Mouse (Mus musculus) lung, embryonic 15.5 days (tissue): ENCODE results near the gene Ttc37. TPM values are rescaled to one million over a fixed set of nuclear protein-coding genes. Genes with fewer than 3 reads are reported as not detected.

ENCODE experiments used
- ATAC-seq: fragments of 200-750 bp; cut with Nextera tagmentation; 2 replicates; pipeline ENCODE4 v1.8.0; 2017; ENCODE audit warnings: moderate number of reproducible peaks, borderline replicate concordance; ENCODE audit not compliant: low FRiP score, low TSS enrichment; ENCODE audit errors: extremely low read depth
- H3K27ac ChIP-seq: fragments of 300-500 bp; sonication (generic); 2 replicates; pipeline ENCODE4 v1.5.1; 2015; ENCODE audit warnings: moderate library complexity, mild to moderate bottlenecking, inconsistent platforms
- H3K27me3 ChIP-seq: fragments of 300-500 bp; sonication (generic); 2 replicates; pipeline ENCODE4 v1.6.1; 2015; ENCODE audit warnings: inconsistent platforms
- H3K36me3 ChIP-seq: fragments of 300-500 bp; sonication (generic); 2 replicates; pipeline ENCODE4 v1.6.1; 2015; ENCODE audit warnings: inconsistent platforms
- H3K4me1 ChIP-seq: fragments of 300-500 bp; sonication (generic); 2 replicates; pipeline ENCODE4 v1.6.1; 2015; ENCODE audit warnings: inconsistent platforms
- H3K4me2 ChIP-seq: fragments of 300-500 bp; sonication (generic); 2 replicates; pipeline ENCODE4 v1.6.1; 2015; ENCODE audit warnings: inconsistent platforms, mild to moderate bottlenecking, moderate library complexity
- H3K4me3 ChIP-seq: fragments of 300-500 bp; sonication (generic); 2 replicates; pipeline ENCODE4 v1.5.1; 2015; ENCODE audit warnings: mild to moderate bottlenecking, inconsistent platforms
- H3K9ac ChIP-seq: fragments of 300-500 bp; sonication (generic); 2 replicates; pipeline ENCODE4 v1.6.1; 2015; ENCODE audit warnings: inconsistent platforms
- H3K9me3 ChIP-seq: fragments of 300-500 bp; sonication (generic); 2 replicates; pipeline ENCODE4 v1.6.1; 2016; ENCODE audit warnings: inconsistent platforms
- WGBS: fragments of 180-500 bp; shearing (Covaris S2); methylation state at CpG from one replicate; pipeline ENCODE4 v1.1.7; 2015; 5-methylcytosine and 5-hydroxymethylcytosine counted together
- polyA plus RNA-seq: library from polyadenylated mRNA; unstranded; fragments of >200 nt; fragmentation: Nextera tagmentation; extraction: Ambion mirVana; gene quantifications from 2 replicates; pipeline ENCODE4 v1.2.1, GENCODE M21; 2015

The Ttc37 gene
- 11.2 and 11.5 TPM in 2 replicates for polyA plus RNA-seq

DNA sequence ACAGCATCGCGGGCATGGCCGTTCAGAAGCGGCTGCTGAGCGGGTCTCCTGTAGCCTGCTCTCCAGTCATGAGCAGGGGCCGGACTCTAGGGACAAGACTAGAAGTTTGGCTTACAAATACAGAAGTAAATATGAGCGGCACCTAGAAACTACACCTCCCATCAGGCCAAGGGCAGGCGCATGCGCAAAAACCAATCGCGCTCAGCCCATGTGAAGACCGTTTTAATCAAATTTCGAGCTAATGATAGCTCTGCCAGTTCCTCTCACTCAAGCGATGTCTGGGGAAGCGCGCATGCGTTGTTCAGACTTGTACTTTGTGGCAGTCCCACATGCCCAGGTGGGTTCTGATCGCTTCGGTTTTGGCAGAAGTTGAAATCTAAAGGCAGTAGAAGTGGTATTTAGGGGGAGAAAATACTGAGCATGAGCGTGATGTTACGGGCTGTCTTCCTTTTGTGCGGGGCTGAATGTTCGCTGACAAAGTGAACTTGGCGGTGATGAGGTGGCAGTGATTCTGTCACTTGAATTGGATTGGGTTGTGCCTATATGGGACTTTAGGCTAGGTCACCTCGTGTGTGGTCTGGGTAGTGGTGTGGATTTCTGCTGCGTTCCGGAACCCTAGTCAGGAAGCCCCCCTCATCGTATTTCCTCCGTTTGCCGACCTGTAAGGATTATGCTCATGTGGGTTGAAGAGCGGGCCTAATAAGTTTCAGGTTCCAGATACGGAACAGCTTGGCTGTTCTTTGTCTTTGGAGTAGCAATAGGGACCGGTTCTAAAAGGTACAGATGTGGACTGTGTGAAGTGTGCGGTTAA, at the start of gene Ttc37, which contains the start of gene Arsk:
Gene Ttc37, plus strand, starts transcription at position 242 of the 811 bp plus-strand sequence.
Gene Arsk, minus strand, starts transcription at position 168 of the 811 bp plus-strand sequence.
- H3K9ac ChIP-seq = peak within 1 kb of the TSS; percentile 49
- no peaks in the 10 kb centered on the region for H3K27me3 ChIP-seq
- no peaks in the 10 kb centered on the region for H3K9me3 ChIP-seq
- peaks cover 7% of the 10 kb centered on the region; the same call in 1 of the 2 replicates for H3K4me1 ChIP-seq
- H3K27ac ChIP-seq = peak within 1 kb of the TSS; percentile 65
- WGBS = under 1% methylated on average over 34 of the region's 34 CpGs
- H3K4me2 ChIP-seq = peak within 1 kb of the TSS; percentile 55
- peak; percentile 97 for ATAC-seq
- H3K36me3 ChIP-seq = peaks cover 4% of the 10 kb centered on the region; the same call in 1 of the 2 replicates
- peak within 1 kb of the TSS; percentile 59 for H3K4me3 ChIP-seq

DNA sequence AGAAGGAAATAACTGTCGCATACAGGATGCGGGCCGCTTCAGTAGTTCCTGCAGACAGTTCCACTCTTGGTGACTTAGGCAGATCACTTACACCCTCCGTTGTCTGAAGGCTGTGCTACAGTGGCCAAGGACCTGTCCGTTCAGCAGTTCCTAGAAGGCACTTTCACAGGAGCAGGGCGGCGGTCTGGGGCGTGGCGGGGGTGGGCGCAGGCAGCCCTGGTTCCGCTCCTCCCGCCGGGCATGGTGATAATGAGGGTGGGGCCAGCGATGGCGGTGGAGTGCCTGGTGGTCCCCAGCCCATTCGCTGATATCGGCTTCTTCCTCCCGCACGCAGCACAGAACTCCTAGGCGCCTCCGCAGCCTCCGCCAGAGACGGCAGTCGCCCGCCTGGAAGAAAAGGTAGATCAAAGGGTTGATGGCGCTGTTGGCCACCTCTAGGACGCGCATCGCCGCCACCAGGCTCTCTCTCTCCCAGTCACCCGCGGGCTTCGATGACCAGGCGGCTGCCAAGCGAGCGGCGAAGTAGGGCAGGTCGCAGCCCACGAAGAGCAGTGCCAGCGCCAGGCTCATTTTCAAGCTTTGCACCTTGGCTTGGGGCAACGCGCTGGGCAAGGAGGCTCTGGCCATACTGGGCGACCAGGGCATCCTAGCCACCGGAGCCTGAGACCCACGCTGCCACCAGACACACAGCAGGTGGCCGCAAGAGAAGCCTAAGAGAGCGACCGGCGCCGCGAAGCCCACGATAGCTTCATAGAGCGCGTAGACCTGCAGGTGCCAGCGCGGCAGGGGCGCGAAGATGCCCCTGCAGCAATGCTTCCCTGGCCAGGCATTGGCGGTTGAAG, 42.9 kb upstream of the Ttc37 start:
- 0 out of 2 replicates have a peak overlapping the region, but pooled peaks have one; percentile 23 for H3K9ac ChIP-seq
- peak overlapping the region; percentile 46 for H3K4me3 ChIP-seq
- no peak overlapping the region for H3K27ac ChIP-seq
- peaks cover 16% of the 10 kb centered on the region for H3K4me1 ChIP-seq
- H3K9me3 ChIP-seq = no peaks in the 10 kb centered on the region
- ATAC-seq = peak; percentile 59; the same call in 1 of the 2 replicates
- H3K36me3 ChIP-seq = no peaks in the 10 kb centered on the region
- peak overlapping the region; percentile 96 for H3K4me2 ChIP-seq
- peaks cover 55% of the 10 kb centered on the region for H3K27me3 ChIP-seq
- under 1% methylated on average over 58 of the region's 59 CpGs for WGBS

DNA sequence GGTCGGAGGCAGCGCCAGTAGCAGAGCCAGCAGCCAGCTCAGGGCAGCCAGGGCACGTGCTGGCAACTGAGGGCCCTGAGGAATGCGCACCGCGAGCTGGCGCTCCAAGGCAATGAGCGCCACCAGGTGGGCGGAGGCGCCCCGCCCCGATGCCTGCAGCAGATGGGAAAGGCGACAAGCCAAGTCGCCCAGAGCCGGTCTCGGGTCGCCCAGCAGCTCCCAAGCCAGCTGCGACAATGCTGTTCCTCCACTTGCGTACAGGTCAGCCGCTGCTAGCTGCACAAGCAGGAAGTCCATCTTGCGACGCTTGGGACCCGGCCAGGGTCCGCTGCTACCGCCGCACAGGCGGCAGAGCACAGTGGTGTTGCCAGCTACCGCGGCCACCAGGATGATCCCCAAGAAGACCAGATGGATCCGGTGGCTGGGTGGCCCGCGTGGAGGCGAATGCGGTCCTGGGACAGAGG, 42.2 kb upstream of the Ttc37 start:
- H3K27me3 ChIP-seq = peaks cover 55% of the 10 kb centered on the region
- peak overlapping the region; percentile 96 for H3K4me2 ChIP-seq
- H3K9me3 ChIP-seq = no peaks in the 10 kb centered on the region
- H3K4me3 ChIP-seq = peak overlapping the region; percentile 46
- no peaks in the 10 kb centered on the region for H3K36me3 ChIP-seq
- H3K27ac ChIP-seq = no peak overlapping the region
- WGBS = 1% methylated on average over 34 of the region's 34 CpGs
- peak overlapping the region; percentile 23 for H3K9ac ChIP-seq
- peak; percentile 81; the same call in 1 of the 2 replicates for ATAC-seq
- H3K4me1 ChIP-seq = peaks cover 16% of the 10 kb centered on the region

DNA sequence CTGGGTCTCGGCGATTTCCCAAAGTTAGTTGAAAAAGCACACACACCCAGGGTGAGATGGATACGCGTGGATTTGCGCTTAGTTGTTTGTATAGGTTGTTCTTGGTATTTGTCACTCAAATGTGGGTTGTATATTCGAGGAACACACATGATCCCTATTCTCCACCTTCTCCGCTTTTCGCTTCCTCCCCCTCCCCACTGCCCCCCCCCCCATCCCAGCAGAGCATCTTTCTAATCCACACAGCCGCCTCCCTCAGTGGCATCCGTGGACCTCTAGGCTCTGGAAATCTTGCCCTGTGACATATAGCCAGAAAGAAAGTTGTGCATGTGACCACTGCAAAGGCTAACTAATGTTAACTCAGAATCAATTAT, 41.7 kb upstream of the Ttc37 start, which contains the start of gene Gpr150:
Gene Gpr150, minus strand, starts transcription at position 101 of the 371 bp plus-strand sequence.
- Histone ChIP-seq H3K4me2 (peak within 1 kb of the TSS; percentile 96), H3K9me3 (no peaks in the 10 kb centered on the region), H3K36me3 (no peaks in the 10 kb centered on the region), H3K4me3 (peak within 1 kb of the TSS; percentile 46), H3K27me3 (peaks cover 55% of the 10 kb centered on the region), H3K27ac (no peak within 1 kb of the TSS), H3K4me1 (peaks cover 16% of the 10 kb centered on the region), H3K9ac (peak within 1 kb of the TSS; percentile 23)
- ATAC-seq = no peak
- 8% methylated on average over 10 of the region's 10 CpGs for WGBS

DNA sequence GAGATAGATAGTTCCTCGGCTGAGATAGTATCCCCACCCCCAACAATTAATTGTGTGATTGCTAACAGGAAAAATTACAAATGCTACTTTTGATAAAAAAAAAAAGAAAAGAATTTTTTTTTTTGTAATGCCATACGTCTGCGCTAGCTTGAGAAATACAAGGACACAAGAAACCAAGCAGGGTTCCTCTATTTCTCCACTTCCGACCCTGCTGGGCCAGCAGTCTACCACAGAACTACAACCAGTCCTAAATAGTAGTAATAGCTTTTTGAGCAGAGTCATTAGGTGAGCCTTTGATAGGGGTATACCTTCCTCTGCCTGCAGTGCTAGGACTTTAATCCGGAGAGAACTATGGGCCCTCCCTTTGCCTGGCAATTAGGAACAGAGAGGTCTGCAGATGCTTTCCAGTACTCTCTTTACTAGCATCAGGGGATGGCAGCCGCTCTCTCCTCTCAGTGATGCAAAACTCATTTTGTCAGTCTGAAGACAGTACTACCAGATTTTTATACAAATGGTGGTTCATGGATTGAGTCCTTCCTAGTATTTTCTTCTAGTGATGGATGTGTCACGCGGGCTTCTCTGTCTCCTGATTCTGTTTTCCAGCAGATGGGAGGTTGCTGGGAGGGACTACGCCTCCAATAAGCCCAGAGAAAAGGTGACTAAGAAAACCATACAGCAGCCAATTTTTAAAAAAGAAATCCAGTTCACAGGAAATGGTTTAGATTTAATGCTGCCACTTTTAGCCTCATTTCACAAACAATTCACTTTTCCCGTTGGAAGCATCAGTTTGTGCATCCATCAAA, 41.1 kb upstream of the Ttc37 start:
- H3K9ac ChIP-seq = no peak overlapping the region
- H3K4me1 ChIP-seq = peaks cover 16% of the 10 kb centered on the region
- H3K4me2 ChIP-seq = no peak overlapping the region; the same call in 1 of the 2 replicates
- H3K36me3 ChIP-seq = no peaks in the 10 kb centered on the region
- 60% methylated on average over 10 of the region's 10 CpGs for WGBS
- H3K27ac ChIP-seq = no peak overlapping the region
- peaks cover 55% of the 10 kb centered on the region for H3K27me3 ChIP-seq
- no peak for ATAC-seq
- no peak overlapping the region for H3K4me3 ChIP-seq
- no peaks in the 10 kb centered on the region for H3K9me3 ChIP-seq

DNA sequence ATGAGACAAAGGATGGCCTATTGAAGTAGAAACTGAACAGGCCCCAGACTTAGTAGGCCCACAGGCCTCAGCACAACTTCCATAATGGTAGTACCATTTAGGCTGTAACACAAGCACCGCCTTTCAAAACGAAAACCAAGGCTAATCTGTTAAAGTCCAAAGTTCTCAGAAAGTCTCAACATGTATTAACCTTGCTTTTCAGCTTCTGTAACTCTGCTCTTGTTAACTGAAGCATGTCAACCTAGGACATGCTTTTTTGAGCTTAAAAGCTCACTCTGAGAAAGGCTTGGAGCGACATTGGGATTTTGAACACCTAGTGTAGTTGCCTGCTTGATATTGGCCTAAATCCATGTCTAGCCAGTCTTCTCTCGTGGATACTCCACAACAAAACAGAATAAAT, 38.9 kb upstream of the Ttc37 start:
- Histone ChIP-seq H3K4me3 (no peak overlapping the region), H3K36me3 (no peaks in the 10 kb centered on the region), H3K27ac (no peak overlapping the region), H3K9me3 (no peaks in the 10 kb centered on the region), H3K4me1 (peaks cover 16% of the 10 kb centered on the region), H3K27me3 (peaks cover 37% of the 10 kb centered on the region), H3K4me2 (no peak overlapping the region), H3K9ac (no peak overlapping the region)
- WGBS = 90% methylated on average over 4 of the region's 4 CpGs
- no peak for ATAC-seq

DNA sequence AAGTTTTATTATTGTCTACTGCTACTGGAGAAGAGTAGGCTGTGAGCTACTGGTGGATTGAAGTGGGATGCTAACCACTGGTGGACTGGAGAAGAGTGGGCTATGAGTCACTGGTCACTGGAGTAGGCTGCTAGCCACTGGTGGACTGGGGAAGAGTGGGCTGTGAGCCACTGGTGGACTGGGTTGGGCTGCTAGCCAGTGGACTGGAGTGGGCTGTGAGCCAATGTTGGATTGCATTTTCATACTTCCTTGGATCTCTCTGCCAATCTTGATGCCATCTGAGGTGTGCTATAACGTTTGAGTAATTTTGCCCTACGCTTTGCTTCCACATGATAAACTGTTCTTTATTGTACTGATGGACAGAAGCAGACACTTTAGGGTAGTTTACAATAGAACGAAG, 36.4 kb upstream of the Ttc37 start:
- Histone ChIP-seq H3K4me1 (no peaks in the 10 kb centered on the region), H3K4me2 (no peak overlapping the region), H3K4me3 (no peak overlapping the region), H3K27me3 (peaks cover 13% of the 10 kb centered on the region), H3K9ac (no peak overlapping the region), H3K36me3 (no peaks in the 10 kb centered on the region), H3K9me3 (no peaks in the 10 kb centered on the region), H3K27ac (no peak overlapping the region)
- ATAC-seq = no peak
- WGBS = 78% methylated on average over 3 of the region's 3 CpGs

DNA sequence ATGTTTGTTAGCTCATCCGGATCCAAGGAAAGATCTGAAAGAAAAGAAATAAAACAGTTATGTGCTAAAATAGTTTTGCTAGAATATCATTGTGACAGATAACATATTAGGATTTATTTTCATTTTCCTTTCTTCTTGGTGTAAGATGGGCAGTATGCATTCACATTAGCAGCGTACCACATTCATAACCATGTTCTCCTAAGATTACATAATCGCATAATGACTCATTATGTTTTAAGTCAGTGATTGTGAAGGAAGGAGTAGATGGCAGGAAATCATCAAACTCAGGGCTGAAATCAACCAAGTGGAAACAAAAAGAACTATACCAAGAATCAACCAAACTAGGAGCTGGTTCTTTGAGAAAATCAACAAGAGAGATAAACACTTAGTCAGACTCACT, 36.0 kb upstream of the Ttc37 start:
- H3K27me3 ChIP-seq = peaks cover 8% of the 10 kb centered on the region
- H3K4me2 ChIP-seq = no peak overlapping the region
- no peaks in the 10 kb centered on the region for H3K9me3 ChIP-seq
- no peak overlapping the region for H3K27ac ChIP-seq
- no peaks in the 10 kb centered on the region for H3K36me3 ChIP-seq
- ATAC-seq = no peak
- WGBS = 95% methylated on average over 3 of the region's 3 CpGs
- no peak overlapping the region for H3K4me3 ChIP-seq
- H3K4me1 ChIP-seq = no peaks in the 10 kb centered on the region
- no peak overlapping the region for H3K9ac ChIP-seq

DNA sequence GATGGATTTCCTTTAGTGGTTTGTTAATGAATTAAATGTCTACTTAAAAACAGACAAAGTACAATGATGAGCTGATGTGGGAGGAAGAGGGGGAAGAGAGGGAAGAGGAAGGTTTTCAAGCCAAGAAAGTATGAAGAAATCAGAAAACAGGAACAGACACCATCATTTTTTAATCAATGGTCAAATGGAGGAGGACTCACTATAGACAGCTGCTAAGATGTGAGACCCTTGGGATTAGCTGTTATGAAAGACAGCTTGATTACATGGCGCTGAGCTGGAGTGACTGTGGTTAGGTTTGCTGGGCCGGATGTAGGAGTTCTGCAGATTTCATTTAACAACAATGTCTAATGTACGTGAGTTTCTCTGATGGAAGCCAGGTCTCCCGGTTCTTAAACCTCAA, 35.0 kb upstream of the Ttc37 start:
- Histone ChIP-seq H3K27ac (no peak overlapping the region), H3K36me3 (no peaks in the 10 kb centered on the region), H3K9me3 (no peaks in the 10 kb centered on the region), H3K4me3 (no peak overlapping the region), H3K4me1 (no peaks in the 10 kb centered on the region), H3K9ac (no peak overlapping the region), H3K4me2 (no peak overlapping the region), H3K27me3 (no peaks in the 10 kb centered on the region)
- no peak for ATAC-seq
- 87% methylated on average over 4 of the region's 4 CpGs for WGBS

DNA sequence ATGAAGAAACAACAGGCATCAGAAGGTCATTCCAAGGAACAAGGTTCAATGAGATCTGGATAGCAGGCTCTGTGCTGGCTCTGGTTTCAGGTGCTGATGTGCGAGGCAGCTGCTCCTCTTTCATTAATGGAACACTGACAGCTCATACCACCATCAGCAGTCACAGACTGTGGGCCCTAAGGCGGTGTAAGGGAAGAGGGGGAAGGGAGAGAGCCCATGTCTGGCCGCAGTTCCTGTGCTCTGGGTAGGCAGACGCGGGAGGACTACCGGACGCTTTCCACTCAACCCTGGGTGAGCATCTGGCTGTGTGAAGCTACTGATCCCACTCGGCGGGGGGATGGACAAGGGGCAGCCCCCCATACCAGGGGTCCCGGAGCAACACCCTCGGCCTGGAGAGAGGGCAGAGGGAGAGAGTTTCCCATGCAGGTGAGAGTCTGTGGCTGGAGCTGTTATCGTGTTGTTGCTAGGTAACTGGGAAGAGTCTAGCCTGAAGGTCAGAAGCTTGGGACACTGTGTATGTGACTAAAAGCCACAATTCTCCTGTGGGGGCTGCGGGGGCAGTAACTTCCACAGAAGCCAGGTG, 34.1 kb upstream of the Ttc37 start:
- Histone ChIP-seq H3K36me3 (no peaks in the 10 kb centered on the region), H3K4me1 (no peaks in the 10 kb centered on the region), H3K9me3 (no peaks in the 10 kb centered on the region), H3K4me2 (no peak overlapping the region), H3K4me3 (no peak overlapping the region), H3K9ac (no peak overlapping the region), H3K27me3 (no peaks in the 10 kb centered on the region), H3K27ac (no peak overlapping the region)
- no peak for ATAC-seq
- 82% methylated on average over 13 of the region's 13 CpGs for WGBS

DNA sequence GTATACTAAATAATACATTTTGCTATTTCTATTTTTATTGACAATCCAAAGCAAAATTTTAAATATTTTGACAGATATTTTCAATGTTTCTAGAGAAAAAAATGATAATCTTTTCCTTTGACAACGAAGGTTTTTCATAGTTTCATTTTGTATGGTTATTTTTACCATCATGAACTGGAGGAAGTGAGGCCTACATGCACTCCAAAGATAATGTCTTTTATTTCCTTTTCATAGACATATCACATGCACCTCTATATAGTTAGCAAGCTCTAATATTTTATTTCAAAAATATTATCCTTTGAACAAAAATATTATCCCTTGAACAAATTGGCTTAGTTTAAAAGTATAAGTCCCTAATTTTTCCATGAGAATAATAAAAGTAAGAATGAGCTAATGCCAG, 24.2 kb upstream of the Ttc37 start:
- no peaks in the 10 kb centered on the region for H3K4me1 ChIP-seq
- H3K27me3 ChIP-seq = no peaks in the 10 kb centered on the region
- no peak for ATAC-seq
- no peak overlapping the region for H3K4me3 ChIP-seq
- H3K36me3 ChIP-seq = no peaks in the 10 kb centered on the region
- H3K4me2 ChIP-seq = no peak overlapping the region
- no peak overlapping the region for H3K27ac ChIP-seq
- WGBS = 67% methylated on average over 1 of the region's 1 CpGs
- no peak overlapping the region for H3K9ac ChIP-seq
- no peaks in the 10 kb centered on the region for H3K9me3 ChIP-seq
